Mouse (Mus musculus): ENCODE measurements around the gene Asb15.

DNA sequence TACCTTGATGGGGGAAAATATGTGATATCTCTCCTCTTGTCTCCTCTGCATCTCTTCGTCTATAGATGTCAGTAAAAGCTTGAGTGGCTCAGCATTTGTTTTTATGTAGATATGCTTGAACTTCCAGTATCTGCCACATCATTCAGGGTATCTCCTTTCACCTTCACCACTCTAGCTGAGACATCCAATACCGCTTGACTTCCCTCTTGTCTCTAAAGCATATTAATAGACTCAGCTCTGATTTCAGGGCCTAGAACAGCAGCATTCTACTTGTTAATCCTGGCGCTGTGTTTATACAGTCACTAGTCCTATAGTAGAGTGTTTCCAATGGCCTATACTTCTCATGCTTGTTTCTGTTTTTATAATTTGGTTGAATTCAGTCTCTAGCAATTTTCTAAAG lies 4.9 kb downstream of the Asb15 start:
- TF ChIP-seq CTCF (IDR thresholded peaks at IDR 0.05; ENCODE audit: borderline replicate concordance, control insufficient read depth, extremely low read depth, insufficient read depth, low read length, poor library complexity) (no peak), POLR2A (IDR thresholded peaks at IDR 0.05; ENCODE audit: control insufficient read depth, extremely low read depth, insufficient read depth, low read length, poor library complexity) (no peak)
